ENCODE assay signal across 24 mouse cellular contexts in genomic region chr15:12450790-12451189, GRCm38 (mm10).
DNase-seq lines count a peak whose midpoint lies in the region; ATAC-seq lines count a peak whose summit lies in the region.
"Had no signal": no experiment of that assay in that cellular context is flagged by ENCODE, and none has a peak within 500 bp of the region (broad histone marks: within the 10 kb centered on the region; RNA-seq: fewer than 3 reads in every experiment).

No protein-coding gene starts in this region.

- no peaks in the 10 kb centered on the region for H3K36me3 ChIP-seq in heart, embryonic 11.5 days (ENCODE audit: control insufficient read depth, insufficient read depth, low read length)
- 0 out of 2 replicates have a peak, but pooled peaks cover 3% of the 10 kb centered on the region for H3K36me3 ChIP-seq in kidney, embryonic 16.5 days (ENCODE audit: insufficient read depth, low read length)
- H3K36me3 ChIP-seq in limb, embryonic 13.5 days, result no peaks in the 10 kb centered on the region
- H3K36me3 ChIP-seq in forebrain, embryonic 15.5 days, result no peaks in the 10 kb centered on the region
- H3K36me3 ChIP-seq: embryonic facial prominence, embryonic 15.5 days; heart, embryonic 15.5 days; hindbrain, embryonic 10.5 days; liver, embryonic 15.5 days; lung, embryonic 15.5 days; midbrain, embryonic 13.5 days had no signal

- 42% methylated on average over 6 of the region's 6 CpGs for WGBS in heart, embryonic 11.5 days (ENCODE audit: insufficient replicate concordance)
- 30% methylated on average over 6 of the region's 6 CpGs for WGBS in kidney, embryonic 16.5 days
- 27% methylated on average over 6 of the region's 6 CpGs for WGBS in limb, embryonic 13.5 days
- 93% methylated on average over 6 of the region's 6 CpGs for WGBS in forebrain, embryonic 15.5 days

- H3K4me1 ChIP-seq in heart, embryonic 11.5 days (ENCODE audit: control insufficient read depth, insufficient read depth, low read length), result peaks cover 6% of the 10 kb centered on the region; the same call in 1 of the 2 replicates
- H3K4me1 ChIP-seq in kidney, embryonic 16.5 days (ENCODE audit: insufficient read depth, low read length), result peaks cover 27% of the 10 kb centered on the region
- H3K4me1 ChIP-seq in limb, embryonic 13.5 days, result peaks cover 52% of the 10 kb centered on the region
- H3K4me1 ChIP-seq in forebrain, embryonic 15.5 days, result no peaks in the 10 kb centered on the region
- H3K4me1 ChIP-seq: liver, embryonic 15.5 days had no signal

- ATAC-seq in heart, embryonic 11.5 days (replicated peaks; ENCODE audit: insufficient number of reproducible peaks, low FRiP score, low TSS enrichment), result no peak
- ATAC-seq in kidney, embryonic 16.5 days (ENCODE audit: low FRiP score, low TSS enrichment), result peak; percentile 7; the same call in 1 of the 2 replicates
- no peak for ATAC-seq in limb, embryonic 13.5 days (ENCODE audit: low FRiP score, low read depth)
- no peak for ATAC-seq in forebrain, embryonic 15.5 days (replicated peaks)
- ATAC-seq: forebrain, embryonic 14.5 days; inflammation-experienced regulatory T-cells, adult 6 months; midbrain, embryonic 13.5 days had no signal

- H3K27me3 ChIP-seq in heart, embryonic 11.5 days (ENCODE audit: control insufficient read depth, insufficient read depth, low read length), result no peaks in the 10 kb centered on the region
- H3K27me3 ChIP-seq in kidney, embryonic 16.5 days (ENCODE audit: insufficient read depth, low read length), result no peaks in the 10 kb centered on the region
- H3K27me3 ChIP-seq in limb, embryonic 13.5 days, result 0 out of 2 replicates have a peak, but pooled peaks cover 3% of the 10 kb centered on the region
- no peaks in the 10 kb centered on the region for H3K27me3 ChIP-seq in forebrain, embryonic 15.5 days
- H3K27me3 ChIP-seq: embryonic facial prominence, embryonic 15.5 days; heart, embryonic 15.5 days; liver, embryonic 15.5 days; lung, embryonic 15.5 days; midbrain, embryonic 13.5 days had no signal

- no peak overlapping the region for H3K9ac ChIP-seq in heart, embryonic 11.5 days (ENCODE audit: low read depth, low read length)
- H3K9ac ChIP-seq in kidney, embryonic 16.5 days (replicated peaks; ENCODE audit: low read length), result no peak overlapping the region
- H3K9ac ChIP-seq in limb, embryonic 13.5 days, result no peak overlapping the region
- H3K9ac ChIP-seq in forebrain, embryonic 15.5 days (replicated peaks), result no peak overlapping the region
- H3K9ac ChIP-seq: embryonic facial prominence, embryonic 15.5 days; heart, embryonic 15.5 days; liver, embryonic 15.5 days; lung, embryonic 15.5 days; midbrain, embryonic 13.5 days had no signal

- DNase-seq in cerebellum, adult 11-12 months, result peak; percentile 28
- DNase-seq in cerebellum, postnatal 10 days, result no peak
- DNase-seq in heart, adult 18-20 months, result peak; percentile 42 to 43
- no peak for DNase-seq in kidney, postnatal 4 days
- DNase-seq: adrenal gland, postnatal 10 days; gastrocnemius, postnatal 25 days; layer of hippocampus, postnatal 36 days; liver; lung, postnatal 36 days; right cerebral cortex, postnatal 4 days; thymus, postnatal 14 days had no signal

- no peak overlapping the region for H3K27ac ChIP-seq in heart, embryonic 11.5 days (ENCODE audit: low read depth, low read length)
- peak overlapping the region; percentile 20; the same call in 1 of the 2 replicates for H3K27ac ChIP-seq in kidney, embryonic 16.5 days (ENCODE audit: low read length)
- H3K27ac ChIP-seq in limb, embryonic 13.5 days, result 0 out of 2 replicates have a peak overlapping the region, but pooled peaks have one; percentile 22
- no peak overlapping the region for H3K27ac ChIP-seq in forebrain, embryonic 15.5 days (replicated peaks)
- H3K27ac ChIP-seq: embryonic facial prominence, embryonic 15.5 days; heart, embryonic 15.5 days; hindbrain, embryonic 10.5 days; liver, embryonic 15.5 days; lung, embryonic 15.5 days; midbrain, embryonic 13.5 days had no signal

- H3K4me3 ChIP-seq in heart, embryonic 11.5 days (ENCODE audit: low read depth, low read length), result no peak overlapping the region
- H3K4me3 ChIP-seq in kidney, embryonic 16.5 days (ENCODE audit: low read length), result no peak overlapping the region
- H3K4me3 ChIP-seq in limb, embryonic 13.5 days, result no peak overlapping the region
- no peak overlapping the region for H3K4me3 ChIP-seq in forebrain, embryonic 15.5 days
- H3K4me3 ChIP-seq: embryonic facial prominence, embryonic 15.5 days; heart, embryonic 15.5 days; hindbrain, embryonic 10.5 days; liver, embryonic 15.5 days; lung, embryonic 15.5 days; megakaryocyte, embryonic 14.5 days; midbrain, embryonic 13.5 days had no signal

- no peaks in the 10 kb centered on the region for H3K9me3 ChIP-seq in heart, embryonic 11.5 days (replicated peaks; ENCODE audit: control insufficient read depth, low read length)
- H3K9me3 ChIP-seq in kidney, embryonic 16.5 days (ENCODE audit: low read length), result 0 out of 2 replicates have a peak, but pooled peaks cover 4% of the 10 kb centered on the region
- H3K9me3 ChIP-seq in limb, embryonic 13.5 days, result no peaks in the 10 kb centered on the region
- H3K9me3 ChIP-seq in forebrain, embryonic 15.5 days, result no peaks in the 10 kb centered on the region
- H3K9me3 ChIP-seq: embryonic facial prominence, embryonic 15.5 days; heart, embryonic 15.5 days; liver, embryonic 15.5 days; lung, embryonic 15.5 days; megakaryocyte, embryonic 14.5 days; midbrain, embryonic 13.5 days had no signal

- H3K4me2 ChIP-seq in heart, embryonic 11.5 days, result no peak overlapping the region
- H3K4me2 ChIP-seq in kidney, embryonic 16.5 days (replicated peaks; ENCODE audit: low read depth, low read length), result no peak overlapping the region
- H3K4me2 ChIP-seq in limb, embryonic 13.5 days (replicated peaks), result no peak overlapping the region
- no peak overlapping the region for H3K4me2 ChIP-seq in forebrain, embryonic 15.5 days (replicated peaks)
- H3K4me2 ChIP-seq: embryonic facial prominence, embryonic 15.5 days; heart, embryonic 15.5 days; liver, embryonic 15.5 days; lung, embryonic 15.5 days; midbrain, embryonic 13.5 days had no signal

Comparison
In these comparisons a context has a peak if more than half of its experiments do, and no peak if none do; other contexts are left out.
1. DNase-seq: peak in cerebellum, adult 11-12 months (single experiment) and heart, adult 18-20 months (2 of 2); none in cerebellum, postnatal 10 days (0 of 2) and kidney, postnatal 4 days (0 of 2).
2. H3K27ac ChIP-seq: peak in kidney, embryonic 16.5 days (single experiment) and limb, embryonic 13.5 days (single experiment); none in heart, embryonic 11.5 days (single experiment) and forebrain, embryonic 15.5 days (single experiment).